In the genomic region with DNA sequence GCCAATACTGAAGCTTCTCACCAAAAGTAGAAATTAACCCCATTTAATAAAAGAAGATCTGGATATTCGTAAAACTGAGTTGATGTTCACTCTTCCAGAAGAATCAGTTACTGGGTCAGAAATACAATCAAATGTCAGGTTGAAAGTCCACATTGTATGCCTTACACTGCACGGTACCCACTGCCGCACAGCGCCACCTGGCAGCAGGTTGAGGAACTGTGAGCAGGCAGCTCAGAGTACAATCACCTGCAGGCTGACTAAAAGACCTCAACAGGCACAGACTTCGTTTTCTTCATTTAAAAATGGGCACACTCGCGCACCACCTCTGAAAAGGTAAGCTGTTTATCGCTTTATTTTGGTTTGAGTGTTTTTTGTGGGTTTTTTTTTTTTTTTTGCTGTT, we compare ENCODE assay signal across 9 mouse cellular contexts.
DNase-seq lines count a peak whose midpoint lies in the region; ATAC-seq and TF ChIP-seq lines count a peak whose summit lies in the region.
"Had no signal": no experiment of that assay in that cellular context is flagged by ENCODE, and none has a peak within 500 bp of the region (broad histone marks: within the 10 kb centered on the region; RNA-seq: fewer than 3 reads in every experiment).

No protein-coding gene starts in this region.

- H3K27me3 ChIP-seq in lung, embryonic 14.5 days (ENCODE audit: insufficient read depth, low read length), result no peaks in the 10 kb centered on the region
- H3K27me3 ChIP-seq: heart, embryonic 13.5 days had no signal

- TF ChIP-seq POLR2A in cortical plate, adult 2 months (IDR thresholded peaks at IDR 0.05; ENCODE audit: extremely low read depth, insufficient read depth, low read length), result no peak

- H3K36me3 ChIP-seq in lung, embryonic 14.5 days (ENCODE audit: insufficient read depth), result no peaks in the 10 kb centered on the region
- H3K36me3 ChIP-seq: heart, embryonic 13.5 days had no signal

- ATAC-seq in lung, embryonic 14.5 days (ENCODE audit: insufficient read depth), result peak; percentile 65; the same call in 1 of the 2 replicates

- H3K4me3 ChIP-seq in cortical plate, adult 2 months (ENCODE audit: insufficient read depth, low read length), result no peak overlapping the region
- no peak overlapping the region for H3K4me3 ChIP-seq in lung, embryonic 14.5 days (ENCODE audit: low read depth, low read length)
- H3K4me3 ChIP-seq: heart, embryonic 13.5 days had no signal

- no peak overlapping the region for H3K27ac ChIP-seq in cortical plate, adult 2 months (ENCODE audit: insufficient read depth, low read length)
- no peak overlapping the region for H3K27ac ChIP-seq in lung, embryonic 14.5 days (ENCODE audit: low read depth)
- H3K27ac ChIP-seq: heart, embryonic 13.5 days had no signal

- intact Hi-C loops in heart, postnatal 10 days (cut with DNase I), result loop anchor here (2.0 kb wide), 1 partner anchor 1678 kb away; no protein-coding TSS in a partner anchor

- no peak overlapping the region for H3K9ac ChIP-seq in lung, embryonic 14.5 days
- H3K9ac ChIP-seq: heart, embryonic 13.5 days had no signal

- DNase-seq in A20 (ENCODE audit: low read depth, low spot score), result peak; percentile 65
- DNase-seq in adipocyte (ENCODE audit: low spot score), result peak; percentile 6
- DNase-seq in heart, postnatal 10 days, result peak; percentile 54 to 72
- DNase-seq in kidney, postnatal 36 days, result peak; percentile 32 to 79
- peak; percentile 75 for DNase-seq in lung, embryonic 14.5 days
- peak; percentile 35 for DNase-seq in retina, postnatal 7 days (ENCODE audit: low read depth, low spot score)
- no peak for DNase-seq in spleen, postnatal 36 days (ENCODE audit: low spot score in 2 of 2)

- H3K4me2 ChIP-seq in lung, embryonic 14.5 days, result no peak overlapping the region
- H3K4me2 ChIP-seq: heart, embryonic 13.5 days had no signal

- no peaks in the 10 kb centered on the region for H3K9me3 ChIP-seq in lung, embryonic 14.5 days (ENCODE audit: low read depth, low read length)
- H3K9me3 ChIP-seq: heart, embryonic 13.5 days had no signal

- no peaks in the 10 kb centered on the region; the same call in 1 of the 2 replicates for H3K4me1 ChIP-seq in cortical plate, adult 2 months (ENCODE audit: control insufficient read depth, insufficient read depth, low read length)
- no peaks in the 10 kb centered on the region for H3K4me1 ChIP-seq in lung, embryonic 14.5 days (ENCODE audit: insufficient read depth)
- H3K4me1 ChIP-seq: heart, embryonic 13.5 days had no signal

- TF ChIP-seq CTCF in cortical plate, adult 2 months (IDR thresholded peaks at IDR 0.05; ENCODE audit: extremely low read depth, insufficient read depth, low read length), result peak; percentile 93
- peak; percentile 93 for TF ChIP-seq CTCF in lung, embryonic 14.5 days (IDR thresholded peaks at IDR 0.05; ENCODE audit: low read depth)

- 14% methylated on average over 8 of the region's 8 CpGs for WGBS in lung, embryonic 14.5 days

Comparison
In these comparisons a context has a peak if more than half of its experiments do, and no peak if none do; other contexts are left out.
1. DNase-seq: peak in A20 (single experiment), adipocyte (single experiment), heart, postnatal 10 days (2 of 2), kidney, postnatal 36 days (2 of 2), lung, embryonic 14.5 days (single experiment) and retina, postnatal 7 days (single experiment); none in spleen, postnatal 36 days (0 of 2).